Mouse (Mus musculus): ENCODE measurements around the gene Adk. TPM values are rescaled to one million over a fixed set of nuclear protein-coding genes. Genes with fewer than 3 reads are reported as not detected.

Adk gene
- polyA plus RNA-seq, 1 experiment: 66.2 TPM

DNA sequence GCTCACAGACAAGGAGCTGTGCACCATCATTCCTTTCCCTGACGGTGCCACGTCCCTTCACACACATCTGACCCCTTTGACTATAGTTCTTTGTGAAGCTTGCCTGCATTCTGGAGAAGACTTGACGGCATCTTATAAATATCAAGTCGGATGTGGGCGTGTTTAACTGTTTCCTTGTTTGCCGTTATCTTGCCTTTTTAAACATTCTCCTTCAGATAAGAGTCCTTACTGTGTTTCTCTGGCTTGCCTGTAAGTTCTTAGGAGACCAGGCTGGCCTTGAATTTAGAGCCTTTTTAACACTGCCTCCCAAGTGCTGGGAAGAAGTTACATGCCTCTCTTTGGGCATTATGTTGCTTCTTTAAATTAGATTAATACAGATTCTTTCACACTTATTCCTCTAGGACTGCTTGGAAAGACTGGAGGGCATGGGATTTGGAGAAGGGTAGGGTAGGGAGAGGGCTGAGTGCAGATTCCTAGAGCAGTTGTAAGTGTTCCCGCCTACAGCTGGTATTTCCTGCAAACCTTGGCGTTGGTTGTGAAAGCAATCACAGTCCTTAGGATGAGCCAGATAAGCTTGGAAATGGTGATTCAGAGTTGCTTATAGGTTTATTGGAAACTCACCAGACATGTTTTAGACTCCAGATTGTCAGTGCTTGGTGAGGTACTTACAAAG is 13.3 kb downstream of the Adk start:
- TF ChIP-seq CTCF (IDR thresholded peaks at IDR 0.05; ENCODE audit: borderline replicate concordance, insufficient read depth, low read depth, low read length) (no peak), POLR2A (IDR thresholded peaks at IDR 0.05; ENCODE audit: borderline replicate concordance, insufficient read depth, low read length) (no peak)

DNA sequence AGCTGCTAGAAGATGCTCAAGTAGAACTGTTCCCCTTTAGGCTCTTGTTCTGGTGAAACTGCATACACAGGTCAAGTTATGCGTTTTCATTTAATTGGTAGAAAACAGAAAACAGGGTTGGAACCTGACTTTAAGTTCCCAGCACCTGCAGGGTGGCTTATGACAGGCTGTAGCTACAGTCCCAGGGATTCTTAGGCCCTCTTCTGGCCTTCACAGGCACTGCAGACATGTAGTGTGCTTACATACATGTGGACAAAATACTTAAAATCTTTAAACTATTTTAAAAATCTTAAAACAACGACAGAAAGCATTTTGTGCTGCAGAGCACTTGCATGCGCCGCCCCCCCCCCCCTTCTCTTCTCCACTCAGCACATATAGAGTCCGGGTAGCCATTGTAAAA is 17.2 kb downstream of the Adk start:
- no peak for DNase-seq
- Histone ChIP-seq H3K4me1 (ENCODE audit: control insufficient read depth, insufficient read depth, low read length) (no peaks in the 10 kb centered on the region), H3K27ac (ENCODE audit: insufficient read depth, low read length) (no peak overlapping the region), H3K4me3 (replicated peaks; ENCODE audit: insufficient read depth, low read depth, low read length) (no peak overlapping the region), H3K27me3 (ENCODE audit: control insufficient read depth, insufficient read depth, low read length) (no peaks in the 10 kb centered on the region)
- no peak for TF ChIP-seq CTCF (IDR thresholded peaks at IDR 0.05; ENCODE audit: borderline replicate concordance, insufficient read depth, low read depth, low read length)
- no peak for TF ChIP-seq POLR2A (IDR thresholded peaks at IDR 0.05; ENCODE audit: borderline replicate concordance, insufficient read depth, low read length)
- WGBS: 88% methylated on average over 5 of the region's 5 CpGs

More for the DNA sequence above, 13.3 kb downstream of the Adk start:
- no peaks in the 10 kb centered on the region for H3K4me1 ChIP-seq (ENCODE audit: control insufficient read depth, insufficient read depth, low read length)
- H3K27me3 ChIP-seq (ENCODE audit: control insufficient read depth, insufficient read depth, low read length): no peaks in the 10 kb centered on the region
- no peak for DNase-seq
- WGBS: 82% methylated on average over 8 of the region's 8 CpGs
- no peak overlapping the region for H3K27ac ChIP-seq (ENCODE audit: insufficient read depth, low read length)
- no peak overlapping the region for H3K4me3 ChIP-seq (replicated peaks; ENCODE audit: insufficient read depth, low read depth, low read length)

DNA sequence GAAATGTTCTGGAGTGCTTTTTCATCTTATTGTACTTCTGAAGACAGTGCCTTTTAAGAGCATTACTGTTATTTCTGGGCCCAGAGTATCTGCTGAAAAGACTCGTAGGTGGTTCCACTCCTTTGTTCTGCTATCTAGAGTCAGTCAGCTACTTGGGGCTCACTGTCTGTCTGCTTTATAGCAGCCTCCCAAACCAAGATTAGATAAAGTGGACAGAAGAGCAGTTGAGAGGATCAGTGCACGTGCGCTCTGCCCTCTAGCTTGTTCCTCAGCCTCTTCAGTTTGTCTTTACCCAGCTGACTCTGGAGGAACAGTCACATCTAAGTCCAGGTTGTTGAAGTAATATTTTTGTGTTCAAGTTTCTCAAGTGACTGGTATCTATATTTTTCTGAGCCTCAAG is 21.6 kb downstream of the Adk start:
- H3K27ac ChIP-seq (ENCODE audit: insufficient read depth, low read length): no peak overlapping the region
- whole genome bisulfite sequencing: 80% methylated on average over 3 of the region's 3 CpGs
- H3K4me3 ChIP-seq (replicated peaks; ENCODE audit: insufficient read depth, low read depth, low read length): no peak overlapping the region
- no peaks in the 10 kb centered on the region for H3K27me3 ChIP-seq (ENCODE audit: control insufficient read depth, insufficient read depth, low read length)
- H3K4me1 ChIP-seq (ENCODE audit: control insufficient read depth, insufficient read depth, low read length): no peaks in the 10 kb centered on the region
- no peak for TF ChIP-seq POLR2A (IDR thresholded peaks at IDR 0.05; ENCODE audit: borderline replicate concordance, insufficient read depth, low read length)
- no peak for TF ChIP-seq CTCF (IDR thresholded peaks at IDR 0.05; ENCODE audit: borderline replicate concordance, insufficient read depth, low read depth, low read length)
- DNase-seq: no peak

DNA sequence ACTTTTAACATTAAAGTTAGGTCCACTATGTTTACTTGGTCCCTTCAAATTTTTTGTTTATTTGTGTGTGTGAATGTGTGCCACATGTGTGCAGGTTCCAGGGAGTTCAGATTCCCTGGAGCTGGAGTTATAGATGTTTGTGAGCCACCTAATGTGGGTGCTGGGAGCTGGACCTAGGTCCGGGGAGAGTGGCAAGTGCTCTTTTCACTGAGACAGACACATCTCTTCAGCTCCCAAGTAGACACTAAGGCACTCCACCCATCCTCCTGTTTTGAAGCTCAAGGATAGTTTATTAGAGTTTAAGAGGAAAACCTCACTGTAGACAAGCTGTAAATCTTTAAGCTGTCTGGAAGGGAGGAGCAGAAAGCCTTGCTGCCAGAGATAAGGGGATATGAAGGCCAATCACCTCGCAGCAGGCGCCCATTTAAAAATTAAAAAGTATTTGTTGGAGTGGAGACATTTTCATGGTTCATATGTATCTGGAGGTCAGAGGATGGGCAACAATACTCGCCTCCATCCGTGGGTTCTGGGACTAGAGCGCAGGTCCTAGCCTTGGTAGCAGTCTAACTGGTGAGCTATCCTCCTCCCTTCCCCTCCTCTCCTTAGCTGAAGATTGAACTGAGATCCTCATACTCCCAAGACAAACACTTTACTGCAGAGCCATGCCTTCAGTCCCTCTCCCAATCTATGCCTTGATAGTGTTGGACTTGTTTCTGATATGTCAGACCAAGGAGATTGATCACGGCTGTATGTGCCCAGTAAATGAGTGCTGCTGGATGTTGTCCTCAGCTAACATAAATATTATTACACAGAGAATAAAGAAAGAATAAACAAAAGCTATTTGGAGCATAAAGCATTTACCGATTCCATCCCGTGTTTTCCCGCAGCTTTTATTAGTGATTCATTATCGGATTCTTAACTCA is 22.3 kb downstream of the Adk start:
- DNase-seq: peak in 1 of 2 experiments; percentile 13
- no peaks in the 10 kb centered on the region for H3K4me1 ChIP-seq (ENCODE audit: control insufficient read depth, insufficient read depth, low read length)
- no peak overlapping the region for H3K4me3 ChIP-seq (replicated peaks; ENCODE audit: insufficient read depth, low read depth, low read length)
- no peak overlapping the region for H3K27ac ChIP-seq (ENCODE audit: insufficient read depth, low read length)
- H3K27me3 ChIP-seq (ENCODE audit: control insufficient read depth, insufficient read depth, low read length): no peaks in the 10 kb centered on the region
- no peak for TF ChIP-seq POLR2A (IDR thresholded peaks at IDR 0.05; ENCODE audit: borderline replicate concordance, insufficient read depth, low read length)
- no peak for TF ChIP-seq CTCF (IDR thresholded peaks at IDR 0.05; ENCODE audit: borderline replicate concordance, insufficient read depth, low read depth, low read length)
- WGBS: 72% methylated on average over 11 of the region's 11 CpGs

DNA sequence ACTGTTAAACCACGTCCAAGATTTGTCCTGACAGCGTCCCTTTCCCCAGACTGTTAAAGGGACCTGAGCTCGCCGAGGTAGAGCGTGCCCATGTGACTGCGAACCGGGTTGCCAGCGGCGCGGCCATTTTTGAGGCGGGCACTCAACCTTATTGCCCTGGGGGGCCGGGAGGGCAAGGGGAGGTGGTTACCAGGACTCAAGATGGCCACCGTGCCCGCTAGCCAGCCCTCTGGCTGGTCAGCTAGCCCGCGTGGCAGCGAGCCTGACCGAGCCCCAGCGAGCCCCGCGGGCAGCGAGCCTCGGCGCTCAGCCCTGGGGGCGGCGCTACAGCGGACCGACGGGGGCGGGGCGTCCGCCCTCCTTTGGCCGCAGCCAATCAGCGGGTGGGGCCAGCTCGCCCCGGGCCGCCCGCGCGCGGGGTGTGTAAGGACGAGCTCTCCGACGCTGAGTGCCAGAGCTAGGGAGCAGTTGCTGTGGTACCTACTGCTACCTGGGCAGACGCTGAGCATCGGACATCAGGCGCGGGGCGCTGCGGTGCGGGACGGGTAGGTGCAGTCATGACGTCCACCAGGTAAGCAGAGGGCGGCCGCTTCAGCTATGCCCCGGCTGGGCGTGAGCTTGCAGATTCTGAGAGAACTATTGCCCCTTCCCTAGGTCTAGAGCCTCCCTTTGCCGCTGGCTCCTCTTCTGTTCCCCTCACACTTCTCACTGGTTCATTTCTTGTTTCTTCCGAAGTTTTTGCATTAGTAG is 23.6 kb downstream of the Adk start:
- WGBS: under 1% methylated on average over 58 of the region's 59 CpGs
- Histone ChIP-seq H3K27ac (ENCODE audit: insufficient read depth, low read length) (peak overlapping the region; percentile 21), H3K27me3 (ENCODE audit: control insufficient read depth, insufficient read depth, low read length) (no peaks in the 10 kb centered on the region), H3K4me3 (replicated peaks; ENCODE audit: insufficient read depth, low read depth, low read length) (peak overlapping the region; percentile 71), H3K4me1 (ENCODE audit: control insufficient read depth, insufficient read depth, low read length) (no peaks in the 10 kb centered on the region)
- peak; percentile 93 to 95 for DNase-seq
- TF ChIP-seq POLR2A (IDR thresholded peaks at IDR 0.05; ENCODE audit: borderline replicate concordance, insufficient read depth, low read length): peak; percentile 56
- TF ChIP-seq CTCF (IDR thresholded peaks at IDR 0.05; ENCODE audit: borderline replicate concordance, insufficient read depth, low read depth, low read length): no peak

DNA sequence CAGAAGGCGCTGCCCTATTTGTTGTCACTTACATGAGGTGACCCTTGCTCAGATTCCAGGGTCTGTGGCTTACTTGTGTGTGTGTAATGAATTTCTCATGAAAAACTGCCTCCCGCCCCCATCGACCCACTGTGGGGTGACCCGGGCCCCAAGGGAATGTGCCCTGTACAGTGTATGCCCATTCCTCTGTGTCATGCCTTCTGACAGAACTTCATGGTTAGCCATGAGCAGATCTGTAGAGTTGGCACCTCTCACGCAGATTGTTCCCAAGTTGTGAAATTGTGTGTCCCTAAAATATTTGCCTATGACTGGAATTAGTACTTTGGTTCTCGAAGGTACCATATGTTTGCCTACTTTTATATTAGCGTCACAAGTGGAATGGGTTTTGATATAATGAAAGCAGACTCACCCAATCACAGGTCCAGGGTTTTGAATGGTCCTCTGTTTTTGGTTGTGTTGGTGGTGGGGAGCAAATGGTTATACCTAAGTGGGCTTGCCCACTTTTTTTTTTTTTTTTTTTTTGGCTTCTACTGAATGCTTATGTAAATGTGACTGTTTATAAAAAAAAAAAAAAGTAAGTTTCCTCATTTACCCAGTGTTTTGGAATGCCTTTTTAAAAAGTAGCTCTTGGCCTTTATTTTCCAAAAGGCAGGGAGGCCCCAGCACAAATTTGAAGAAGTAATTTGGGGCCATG is 24.3 kb downstream of the Adk start:
- no peak for TF ChIP-seq POLR2A (IDR thresholded peaks at IDR 0.05; ENCODE audit: borderline replicate concordance, insufficient read depth, low read length)
- TF ChIP-seq CTCF (IDR thresholded peaks at IDR 0.05; ENCODE audit: borderline replicate concordance, insufficient read depth, low read depth, low read length): no peak
- WGBS: 23% methylated on average over 7 of the region's 7 CpGs

DNA sequence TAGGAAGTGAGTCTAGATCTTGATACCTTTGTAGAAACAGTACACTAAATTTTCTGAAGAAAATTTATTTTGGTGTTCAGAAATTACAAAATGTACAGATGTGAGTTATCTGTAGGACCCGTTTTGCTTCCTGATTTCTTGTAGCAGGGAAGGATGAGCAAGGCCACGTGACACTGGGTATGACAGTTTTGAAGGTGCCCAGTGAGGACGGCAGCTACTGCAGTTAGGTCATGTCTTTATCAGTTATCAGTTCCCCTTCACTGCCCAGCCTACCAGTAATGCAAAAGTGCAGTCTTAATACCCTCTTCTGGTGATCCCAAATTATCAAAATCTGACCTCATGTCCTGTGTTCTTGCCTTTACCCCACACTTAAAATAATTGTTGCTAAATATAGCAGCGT is 25.6 kb downstream of the Adk start:
- no peak for TF ChIP-seq POLR2A (IDR thresholded peaks at IDR 0.05; ENCODE audit: borderline replicate concordance, insufficient read depth, low read length)
- no peak for TF ChIP-seq CTCF (IDR thresholded peaks at IDR 0.05; ENCODE audit: borderline replicate concordance, insufficient read depth, low read depth, low read length)
- Histone ChIP-seq H3K4me3 (replicated peaks; ENCODE audit: insufficient read depth, low read depth, low read length) (no peak overlapping the region), H3K4me1 (ENCODE audit: control insufficient read depth, insufficient read depth, low read length) (no peaks in the 10 kb centered on the region), H3K27ac (ENCODE audit: insufficient read depth, low read length) (no peak overlapping the region), H3K27me3 (ENCODE audit: control insufficient read depth, insufficient read depth, low read length) (no peaks in the 10 kb centered on the region)
- WGBS: 92% methylated on average over 4 of the region's 4 CpGs
- DNase-seq: no peak

More for the DNA sequence above, 24.3 kb downstream of the Adk start:
- H3K4me3 ChIP-seq (replicated peaks; ENCODE audit: insufficient read depth, low read depth, low read length): peak overlapping the region; percentile 71
- H3K27ac ChIP-seq (ENCODE audit: insufficient read depth, low read length): no peak overlapping the region; the same call in 1 of the 2 replicates
- no peaks in the 10 kb centered on the region for H3K27me3 ChIP-seq (ENCODE audit: control insufficient read depth, insufficient read depth, low read length)
- no peak for DNase-seq
- no peaks in the 10 kb centered on the region for H3K4me1 ChIP-seq (ENCODE audit: control insufficient read depth, insufficient read depth, low read length)
